Mouse (Mus musculus): ENCODE results near the gene Gm14124.

GRCm38 (mm10) chr2:150293669-150294068, 36.4 kb downstream of the Gm14124 start:
- TF ChIP-seq CTCF (IDR thresholded peaks at IDR 0.05) (no peak), EP300 (IDR thresholded peaks at IDR 0.05) (no peak)

Measured in lung, postnatal 0 days (tissue).